Mouse (Mus musculus) layer of hippocampus, adult 18-20 months (tissue): ENCODE measurements around the gene Gli3. TPM values are rescaled to one million over a fixed set of nuclear protein-coding genes. Genes with fewer than 3 reads are reported as not detected.

Experiments used
- DNase-seq, 2 experiments: peaks; one replicate each; pipeline ENCODE4 v3.0.0; 2022; ENCODE audit warnings: low spot score in 2 of 2
- total RNA-seq, 2 experiments: library from RNA; stranded (reverse); gene quantifications; 2 replicates each; pipeline ENCODE4 v1.2.3; 2021

Gene Gli3
- total RNA-seq, 2 experiments from 2014 or later = 8.4 to 9.3 TPM

- no peak for DNase-seq
These were observed 25.0 kb downstream of the Gli3 start for GRCm38 (mm10) chr13:15488065-15488464.

- DNase-seq = no peak
These were observed 32.8 kb downstream of the Gli3 start for GRCm38 (mm10) chr13:15495820-15496219.

DNA sequence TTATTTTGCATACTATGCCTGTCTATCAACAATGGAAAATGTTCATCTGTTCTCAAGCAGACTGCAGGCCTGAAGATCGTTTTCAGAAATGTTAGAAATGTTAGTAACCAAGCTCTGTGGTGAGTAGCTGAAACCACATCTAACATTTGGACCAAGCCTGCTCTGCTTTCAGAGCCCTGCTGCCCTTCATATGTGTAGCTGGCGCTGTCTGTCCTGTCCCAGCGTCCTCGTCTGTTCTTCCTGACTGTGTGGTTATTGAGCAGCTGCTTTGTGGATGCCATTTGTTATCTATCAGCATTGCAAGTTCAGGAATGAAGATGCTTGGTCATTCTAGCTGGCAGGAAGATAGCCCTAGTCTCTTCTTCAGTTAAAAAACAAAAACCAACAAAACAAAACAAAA is 35.3 kb downstream of the Gli3 start:
- DNase-seq = no peak

GRCm38 (mm10) chr13:15510925-15511324 is 47.9 kb downstream of the Gli3 start:
- DNase-seq = no peak

GRCm38 (mm10) chr13:15513114-15513513 is 50.1 kb downstream of the Gli3 start:
- DNase-seq = no peak

DNA sequence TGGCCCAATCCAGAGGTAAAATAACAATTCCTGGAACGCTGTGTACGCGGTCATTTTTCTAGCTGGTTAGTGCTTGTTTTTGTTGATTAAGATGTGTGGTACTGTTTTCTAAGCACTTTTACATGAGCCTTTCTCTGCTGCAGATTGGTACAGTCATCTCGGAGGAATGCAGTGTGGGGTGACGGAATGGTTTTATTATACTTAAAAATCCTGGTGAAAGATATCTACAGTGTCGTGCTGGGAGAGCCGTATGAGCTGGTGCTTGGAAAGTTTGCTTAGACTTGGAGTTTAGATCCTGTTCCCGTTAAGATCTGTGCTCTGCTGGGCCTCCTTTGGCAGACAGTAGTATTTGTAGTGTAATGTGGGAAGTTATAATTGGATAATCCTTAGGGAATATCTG is 51.0 kb downstream of the Gli3 start:
- no peak for DNase-seq

GRCm38 (mm10) chr13:15517048-15517760 is 54.2 kb downstream of the Gli3 start:
- no peak for DNase-seq

- no peak for DNase-seq
These were observed 57.3 kb downstream of the Gli3 start for GRCm38 (mm10) chr13:15520353-15520752.

DNA sequence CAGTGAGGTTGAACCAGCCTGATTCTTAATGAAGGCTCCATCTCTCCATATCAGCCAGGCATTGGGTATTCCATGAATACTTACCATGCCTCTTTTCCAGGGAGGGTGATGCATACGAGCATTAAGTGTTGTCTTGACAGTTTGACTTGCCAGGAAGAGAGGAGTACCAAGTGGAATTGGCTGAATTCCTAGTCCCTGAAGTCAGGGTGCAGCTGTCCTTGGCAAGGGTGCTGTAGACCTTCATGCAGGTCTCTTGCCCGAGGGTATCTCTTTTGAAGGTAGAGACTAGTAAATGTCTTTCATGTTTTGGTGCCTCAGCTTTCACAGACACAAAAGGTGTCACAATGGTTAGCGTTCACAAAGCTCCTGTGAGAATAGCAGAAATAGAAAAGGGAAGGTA is 59.1 kb downstream of the Gli3 start:
- DNase-seq = no peak

- no peak for DNase-seq
These were observed 61.2 kb downstream of the Gli3 start for GRCm38 (mm10) chr13:15524208-15524607.

DNA sequence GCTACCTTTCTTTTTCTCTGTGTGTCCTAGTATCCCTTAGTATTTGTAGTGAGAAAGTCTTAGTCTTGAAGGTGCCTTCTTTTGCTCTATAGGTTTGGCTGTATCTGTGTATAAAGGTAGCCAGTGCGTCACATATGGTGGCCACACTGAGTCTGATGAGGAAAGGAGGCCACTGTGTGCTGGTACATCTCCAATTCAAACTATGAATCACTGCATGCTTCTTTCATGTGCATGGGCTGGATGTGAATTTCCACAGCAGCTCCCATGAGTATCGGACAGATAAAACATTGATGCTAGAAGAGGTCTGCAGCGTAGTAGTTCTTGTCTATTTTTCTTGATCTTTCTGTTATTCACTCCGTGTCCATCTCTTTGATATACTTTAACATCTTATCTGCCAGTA is 63.7 kb downstream of the Gli3 start:
- DNase-seq = no peak

- DNase-seq = no peak
These were observed 68.5 kb downstream of the Gli3 start for GRCm38 (mm10) chr13:15531568-15531967.

DNA sequence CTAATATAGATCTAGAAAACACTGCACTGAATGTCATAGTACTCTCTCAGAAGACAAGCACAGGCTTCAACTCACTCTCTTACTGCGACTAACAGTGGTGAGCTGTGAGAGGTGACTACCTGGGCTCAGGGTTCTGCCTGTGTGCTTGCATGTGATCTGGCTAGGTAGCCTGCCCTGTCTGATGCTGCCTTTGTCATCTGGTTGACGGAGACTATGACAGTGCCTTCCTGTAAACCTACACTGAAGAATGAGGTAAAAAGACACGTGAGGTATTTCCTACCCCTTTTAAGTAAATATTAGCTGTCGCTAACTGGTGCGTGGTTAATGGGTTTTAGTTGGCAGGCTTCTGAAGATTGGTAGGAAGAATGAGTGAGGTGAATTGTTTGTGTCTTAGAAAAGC is 74.2 kb downstream of the Gli3 start:
- no peak for DNase-seq

DNA sequence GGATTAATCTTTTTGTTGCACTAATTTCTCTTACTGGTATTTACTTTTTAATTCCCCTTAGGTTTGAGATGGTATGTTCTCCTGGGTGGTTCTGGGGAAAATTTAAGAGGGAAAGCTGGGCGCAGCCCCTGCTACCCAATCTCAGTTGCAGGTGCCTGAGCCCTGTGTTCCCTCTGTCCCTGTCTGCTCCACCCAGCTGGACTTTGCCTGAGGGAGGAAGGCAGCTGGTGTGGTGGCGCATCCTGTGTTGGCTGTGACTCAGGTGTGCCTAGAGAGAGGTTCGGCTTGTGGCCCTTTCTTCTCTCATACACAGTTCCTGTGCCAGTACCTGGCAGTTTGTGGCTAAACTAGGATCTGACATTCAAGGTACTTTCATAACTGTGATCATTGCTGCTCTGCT is 74.6 kb downstream of the Gli3 start:
- no peak for DNase-seq

GRCm38 (mm10) chr13:15538389-15538788 is 75.4 kb downstream of the Gli3 start:
- no peak for DNase-seq

DNA sequence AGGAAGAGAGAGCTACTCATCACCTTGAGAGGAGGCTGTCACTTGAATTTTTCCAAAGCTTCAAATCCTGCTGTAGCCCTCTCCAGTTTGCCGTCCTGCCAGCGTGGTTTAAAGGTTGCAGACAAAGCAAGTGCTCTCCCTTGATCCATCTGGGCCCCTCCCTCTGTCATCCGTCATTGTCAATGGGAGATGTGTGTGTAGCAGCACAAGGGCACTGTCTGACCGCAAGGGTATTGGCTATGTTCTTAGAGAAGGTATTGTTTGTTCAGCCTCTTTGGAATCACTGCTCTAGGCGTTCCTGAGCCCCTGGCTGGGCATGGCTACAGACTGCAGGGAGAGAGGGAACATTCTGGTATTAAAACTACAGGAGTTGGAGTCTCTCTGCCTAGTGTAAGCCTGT is 79.0 kb downstream of the Gli3 start:
- DNase-seq = no peak

DNA sequence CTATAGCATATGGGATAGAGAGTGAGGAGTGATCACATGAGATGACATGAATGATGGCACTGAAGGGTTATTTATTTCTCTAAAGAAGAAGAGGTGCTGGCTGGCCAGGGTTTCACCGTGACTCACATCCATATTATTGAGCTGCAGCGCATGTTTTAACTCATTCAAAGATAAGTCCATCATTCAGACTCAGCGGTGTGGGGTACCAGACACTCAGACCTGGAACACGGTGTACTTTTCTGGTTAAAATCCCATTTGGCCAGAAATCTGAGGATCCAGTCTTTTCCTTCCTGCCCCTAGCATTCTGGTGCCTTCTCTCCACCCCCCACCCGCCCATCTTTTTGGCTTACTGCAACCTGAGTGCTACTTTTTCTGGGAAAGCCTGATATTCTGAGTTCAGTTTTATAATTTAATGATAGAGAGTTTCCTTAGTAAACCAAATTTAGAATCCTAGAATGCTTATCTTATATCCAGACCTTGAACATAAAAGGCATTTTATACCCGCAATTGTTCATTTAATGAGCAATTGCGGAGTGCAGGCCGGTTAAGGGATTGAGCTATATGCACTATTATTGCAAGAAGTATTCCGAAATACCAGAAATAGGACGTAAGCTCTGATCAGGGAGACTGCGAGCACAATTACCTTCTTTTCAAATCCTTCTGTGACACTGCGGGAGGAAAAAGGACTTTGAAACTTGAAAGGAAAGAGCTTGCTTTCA is 80.3 kb downstream of the Gli3 start:
- DNase-seq = no peak

GRCm38 (mm10) chr13:15543888-15544640 is 81.0 kb downstream of the Gli3 start:
- DNase-seq = peak in 1 of 2 experiments; percentile 14

GRCm38 (mm10) chr13:15545346-15545896 is 82.4 kb downstream of the Gli3 start:
- DNase-seq = peak; percentile 8 to 32

GRCm38 (mm10) chr13:15546258-15546657 is 83.2 kb downstream of the Gli3 start:
- DNase-seq = no peak

DNA sequence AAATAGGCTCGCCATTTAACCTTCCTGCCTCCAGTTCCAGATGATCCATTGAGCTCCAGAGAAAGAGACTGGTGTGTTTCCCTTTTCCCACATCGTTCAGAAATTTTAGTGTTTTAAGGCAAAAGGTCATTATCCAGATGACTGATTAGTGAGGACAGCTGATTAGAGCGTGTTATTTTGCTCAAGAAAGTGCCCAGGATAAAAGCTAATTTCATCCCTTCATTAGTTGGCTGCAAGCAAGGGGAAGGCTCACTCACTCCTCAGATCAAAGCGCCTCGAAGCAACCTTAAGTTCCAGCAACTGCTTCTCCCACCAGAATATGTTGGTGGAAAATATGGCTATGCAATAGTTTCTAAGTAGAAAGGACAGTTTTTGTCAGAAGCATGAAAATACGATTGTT is 86.4 kb downstream of the Gli3 start:
- DNase-seq = no peak
